Mouse (Mus musculus): ENCODE measurements around the gene Fcgr1. TPM values are rescaled to one million over a fixed set of nuclear protein-coding genes. Genes with fewer than 3 reads are reported as not detected.
"Not testable (repeated sequence)": the region's sequence is repeated elsewhere in the genome, so short reads cannot be mapped to it uniquely, and the experiment has no call there.

The Fcgr1 gene
- polyA plus RNA-seq, 1 experiment from 2014 or later = 1.9 TPM

- Histone ChIP-seq H3K27me3 (ENCODE audit: insufficient read depth, poor library complexity, severe bottlenecking) (peaks cover 92% of the 10 kb centered on the region), H3K9me3 (no peaks in the 10 kb centered on the region), H3K4me3 (peak overlapping the region; percentile 42), H3K36me3 (no peaks in the 10 kb centered on the region), H3K4me1 (replicated peaks) (peaks cover 25% of the 10 kb centered on the region), H3K27ac (no peak overlapping the region)
- DNase-seq (ENCODE audit: low spot score) = peak; percentile 71
- 2% methylated on average over 27 of the region's 27 CpGs for WGBS
Measured at GRCm38 (mm10) chr3:96332631-96333395, 39.0 kb upstream of the Fcgr1 start.

GRCm38 (mm10) chr3:96332000-96332399 lies 38.2 kb upstream of the Fcgr1 start:
- peaks cover 32% of the 10 kb centered on the region for H3K4me1 ChIP-seq (replicated peaks)
- H3K27ac ChIP-seq = no peak overlapping the region
- no peak for DNase-seq (ENCODE audit: low spot score)
- no peaks in the 10 kb centered on the region for H3K9me3 ChIP-seq
- no peaks in the 10 kb centered on the region for H3K36me3 ChIP-seq
- peak overlapping the region; percentile 42 for H3K4me3 ChIP-seq
- WGBS = 19% methylated on average over 14 of the region's 14 CpGs
- peaks cover 88% of the 10 kb centered on the region for H3K27me3 ChIP-seq (ENCODE audit: insufficient read depth, poor library complexity, severe bottlenecking)

GRCm38 (mm10) chr3:96331438-96331837 lies 37.7 kb upstream of the Fcgr1 start:
- no peak overlapping the region for H3K27ac ChIP-seq
- H3K9me3 ChIP-seq = no peaks in the 10 kb centered on the region
- H3K27me3 ChIP-seq (ENCODE audit: insufficient read depth, poor library complexity, severe bottlenecking) = peaks cover 86% of the 10 kb centered on the region

GRCm38 (mm10) chr3:96330603-96331002 lies 36.8 kb upstream of the Fcgr1 start:
- Histone ChIP-seq H3K4me1 (replicated peaks) (peaks cover 32% of the 10 kb centered on the region), H3K4me3 (no peak overlapping the region), H3K27me3 (ENCODE audit: insufficient read depth, poor library complexity, severe bottlenecking) (peaks cover 86% of the 10 kb centered on the region), H3K9me3 (no peaks in the 10 kb centered on the region), H3K36me3 (no peaks in the 10 kb centered on the region), H3K27ac (no peak overlapping the region)
- 69% methylated on average over 7 of the region's 7 CpGs for WGBS
- DNase-seq (ENCODE audit: low spot score) = no peak

More at GRCm38 (mm10) chr3:96331438-96331837, 37.7 kb upstream of the Fcgr1 start:
- no peak for DNase-seq (ENCODE audit: low spot score)
- 66% methylated on average over 7 of the region's 7 CpGs for WGBS
- Histone ChIP-seq H3K4me1 (replicated peaks) (peaks cover 32% of the 10 kb centered on the region), H3K4me3 (no peak overlapping the region), H3K36me3 (no peaks in the 10 kb centered on the region)

GRCm38 (mm10) chr3:96330181-96330580 lies 36.4 kb upstream of the Fcgr1 start:
- no peak for DNase-seq (ENCODE audit: low spot score)
- H3K4me3 ChIP-seq = no peak overlapping the region
- peaks cover 32% of the 10 kb centered on the region for H3K4me1 ChIP-seq (replicated peaks)
- H3K27me3 ChIP-seq (ENCODE audit: insufficient read depth, poor library complexity, severe bottlenecking) = peaks cover 85% of the 10 kb centered on the region
- 90% methylated on average over 4 of the region's 4 CpGs for WGBS
- no peaks in the 10 kb centered on the region for H3K36me3 ChIP-seq
- no peaks in the 10 kb centered on the region for H3K9me3 ChIP-seq
- no peak overlapping the region for H3K27ac ChIP-seq

GRCm38 (mm10) chr3:96328730-96329387 lies 35.1 kb upstream of the Fcgr1 start:
- peak; percentile 45 for DNase-seq (ENCODE audit: low spot score)
- Histone ChIP-seq H3K27ac (no peak overlapping the region), H3K27me3 (ENCODE audit: insufficient read depth, poor library complexity, severe bottlenecking) (peaks cover 80% of the 10 kb centered on the region), H3K4me3 (peak overlapping the region; percentile 55), H3K9me3 (no peaks in the 10 kb centered on the region), H3K36me3 (no peaks in the 10 kb centered on the region), H3K4me1 (replicated peaks) (peaks cover 28% of the 10 kb centered on the region)
- 18% methylated on average over 15 of the region's 15 CpGs for WGBS

- Histone ChIP-seq H3K4me1 (replicated peaks) (peaks cover 22% of the 10 kb centered on the region), H3K4me3 (peak overlapping the region; percentile 55), H3K27me3 (ENCODE audit: insufficient read depth, poor library complexity, severe bottlenecking) (peaks cover 73% of the 10 kb centered on the region), H3K27ac (peak overlapping the region; percentile 89)
- H3K36me3 ChIP-seq, H3K9me3 ChIP-seq: not testable (repeated sequence)
- WGBS = under 1% methylated on average over 49 of the region's 49 CpGs
- DNase-seq (ENCODE audit: low spot score) = peak; percentile 66
Measured at GRCm38 (mm10) chr3:96328060-96328729, 34.4 kb upstream of the Fcgr1 start.

- Histone ChIP-seq H3K9me3 (no peaks in the 10 kb centered on the region), H3K4me1 (replicated peaks) (peaks cover 16% of the 10 kb centered on the region), H3K4me3 (peak overlapping the region; percentile 55), H3K27me3 (ENCODE audit: insufficient read depth, poor library complexity, severe bottlenecking) (peaks cover 68% of the 10 kb centered on the region), H3K36me3 (no peaks in the 10 kb centered on the region), H3K27ac (no peak overlapping the region)
- under 1% methylated on average over 17 of the region's 18 CpGs for WGBS
- DNase-seq (ENCODE audit: low spot score) = no peak
Measured at GRCm38 (mm10) chr3:96327647-96328046, 33.9 kb upstream of the Fcgr1 start.

GRCm38 (mm10) chr3:96327131-96327530 lies 33.4 kb upstream of the Fcgr1 start:
- Histone ChIP-seq H3K4me1 (replicated peaks) (peaks cover 12% of the 10 kb centered on the region), H3K27ac (no peak overlapping the region), H3K9me3 (no peaks in the 10 kb centered on the region), H3K4me3 (peak overlapping the region; percentile 55), H3K36me3 (no peaks in the 10 kb centered on the region), H3K27me3 (ENCODE audit: insufficient read depth, poor library complexity, severe bottlenecking) (peaks cover 63% of the 10 kb centered on the region)
- DNase-seq (ENCODE audit: low spot score) = peak; percentile 44
- WGBS = 2% methylated on average over 6 of the region's 6 CpGs

- not testable (repeated sequence) for H3K9me3 ChIP-seq; DNase-seq (ENCODE audit: low spot score); H3K36me3 ChIP-seq; H3K27ac ChIP-seq; H3K4me3 ChIP-seq; H3K4me1 ChIP-seq (replicated peaks)
- WGBS = 71% methylated on average over 6 of the region's 6 CpGs
- peaks cover 36% of the 10 kb centered on the region for H3K27me3 ChIP-seq (ENCODE audit: insufficient read depth, poor library complexity, severe bottlenecking)
Measured at GRCm38 (mm10) chr3:96323806-96324205, 30.0 kb upstream of the Fcgr1 start.

GRCm38 (mm10) chr3:96322609-96323008 lies 28.8 kb upstream of the Fcgr1 start:
- H3K4me3 ChIP-seq = no peak overlapping the region
- no peak overlapping the region for H3K27ac ChIP-seq
- 17% methylated on average over 10 of the region's 10 CpGs for WGBS
- no peak for DNase-seq (ENCODE audit: low spot score)
- H3K4me1 ChIP-seq (replicated peaks) = peaks cover 5% of the 10 kb centered on the region
- no peaks in the 10 kb centered on the region for H3K9me3 ChIP-seq
- H3K36me3 ChIP-seq = no peaks in the 10 kb centered on the region
- peaks cover 32% of the 10 kb centered on the region for H3K27me3 ChIP-seq (ENCODE audit: insufficient read depth, poor library complexity, severe bottlenecking)

GRCm38 (mm10) chr3:96321891-96322290 lies 28.1 kb upstream of the Fcgr1 start:
- no peaks in the 10 kb centered on the region for H3K36me3 ChIP-seq
- no peak overlapping the region for H3K27ac ChIP-seq
- peaks cover 28% of the 10 kb centered on the region for H3K27me3 ChIP-seq (ENCODE audit: insufficient read depth, poor library complexity, severe bottlenecking)
- no peaks in the 10 kb centered on the region for H3K4me1 ChIP-seq (replicated peaks)
- DNase-seq (ENCODE audit: low spot score) = no peak
- H3K4me3 ChIP-seq = 0 out of 2 replicates have a peak overlapping the region, but pooled peaks have one; percentile 9
- H3K9me3 ChIP-seq = no peaks in the 10 kb centered on the region
- WGBS = 17% methylated on average over 15 of the region's 15 CpGs

GRCm38 (mm10) chr3:96320003-96320402 lies 26.2 kb upstream of the Fcgr1 start:
- H3K36me3 ChIP-seq; H3K9me3 ChIP-seq; H3K4me1 ChIP-seq (replicated peaks); DNase-seq (ENCODE audit: low spot score); H3K27ac ChIP-seq; H3K4me3 ChIP-seq: not testable (repeated sequence)
- WGBS = 94% methylated on average over 13 of the region's 13 CpGs
- peaks cover 12% of the 10 kb centered on the region; the same call in 1 of the 2 replicates for H3K27me3 ChIP-seq (ENCODE audit: insufficient read depth, poor library complexity, severe bottlenecking)

Measured in hindbrain, embryonic 10.5 days (tissue).